In genomic region chr12:107138677-107139400, GRCm38 (mm10) we compare ENCODE assay signal across 21 mouse cellular contexts.
DNase-seq lines count a peak whose midpoint lies in the region; ATAC-seq and TF ChIP-seq lines count a peak whose summit lies in the region.
"Had no signal": no experiment of that assay in that cellular context is flagged by ENCODE, and none has a peak within 500 bp of the region (broad histone marks: within the 10 kb centered on the region; RNA-seq: fewer than 3 reads in every experiment).

No protein-coding gene starts in this region.

- H3K27me3 ChIP-seq in heart, postnatal 0 days (ENCODE audit: control insufficient read depth, insufficient read depth, low read length): no peaks in the 10 kb centered on the region
- H3K27me3 ChIP-seq in forebrain, postnatal 0 days (ENCODE audit: insufficient read depth, low read length): no peaks in the 10 kb centered on the region
- H3K27me3 ChIP-seq in forebrain, embryonic 11.5 days (ENCODE audit: control insufficient read depth, insufficient read depth, low read length): no peaks in the 10 kb centered on the region
- H3K27me3 ChIP-seq: embryonic facial prominence, embryonic 12.5 days; limb, embryonic 12.5 days; lung, embryonic 15.5 days; midbrain, embryonic 13.5 days had no signal

- WGBS in heart, postnatal 0 days: 84% methylated on average over 8 of the region's 8 CpGs
- 81% methylated on average over 8 of the region's 8 CpGs for WGBS in forebrain, postnatal 0 days
- WGBS in forebrain, embryonic 11.5 days: 94% methylated on average over 8 of the region's 8 CpGs

- no peak for TF ChIP-seq EP300 in heart, postnatal 0 days (IDR thresholded peaks at IDR 0.05; ENCODE audit: low read depth)

- DNase-seq in heart, postnatal 0 days (ENCODE audit: low spot score): no peak
- no peak for DNase-seq in heart, adult 8-10 months (ENCODE audit: low spot score)
- DNase-seq in CD4-positive, CD25-positive, alpha-beta regulatory T cell, adult 2 months (ENCODE audit: low read depth, low spot score): peak; percentile 84
- DNase-seq in naive thymus-derived CD4-positive, alpha-beta T cell, adult 2 months (ENCODE audit: low read depth): peak; percentile 82
- peak; percentile 82 for DNase-seq in thymus, postnatal 25 days
- DNase-seq in forebrain, postnatal 0 days: no peak
- no peak for DNase-seq in forebrain, embryonic 11.5 days (ENCODE audit: low spot score)
- DNase-seq: adrenal gland, adult 2 months; cerebellum, postnatal 10 days; kidney, adult 11 months had no signal

- no peaks in the 10 kb centered on the region for H3K9me3 ChIP-seq in heart, postnatal 0 days (replicated peaks; ENCODE audit: control insufficient read depth, low read length)
- H3K9me3 ChIP-seq in forebrain, postnatal 0 days (ENCODE audit: low read length): no peaks in the 10 kb centered on the region
- H3K9me3 ChIP-seq in forebrain, embryonic 11.5 days (ENCODE audit: control insufficient read depth, low read length): no peaks in the 10 kb centered on the region
- H3K9me3 ChIP-seq: embryonic facial prominence, embryonic 12.5 days; limb, embryonic 12.5 days; lung, embryonic 15.5 days; midbrain, embryonic 13.5 days; neural tube, embryonic 13.5 days had no signal

- no peak for ATAC-seq in heart, postnatal 0 days (ENCODE audit: insufficient read depth, low read depth)
- no peak for ATAC-seq in forebrain, postnatal 0 days
- no peak for ATAC-seq in forebrain, embryonic 11.5 days (replicated peaks; ENCODE audit: low FRiP score)
- ATAC-seq: forebrain, embryonic 14.5 days; hindbrain, embryonic 16.5 days; midbrain, embryonic 13.5 days had no signal

- H3K27ac ChIP-seq in heart, postnatal 0 days (ENCODE audit: low read depth): peak overlapping the region; percentile 48; the same call in 1 of the 2 replicates
- no peak overlapping the region for H3K27ac ChIP-seq in forebrain, postnatal 0 days (ENCODE audit: low read depth, low read length)
- no peak overlapping the region for H3K27ac ChIP-seq in forebrain, embryonic 11.5 days (ENCODE audit: low read depth, low read length)
- H3K27ac ChIP-seq: embryonic facial prominence, embryonic 12.5 days; limb, embryonic 12.5 days; liver, embryonic 14.5 days; lung, embryonic 15.5 days; midbrain, embryonic 13.5 days; neural tube, embryonic 13.5 days; stomach, postnatal 0 days had no signal

- H3K36me3 ChIP-seq in heart, postnatal 0 days (replicated peaks; ENCODE audit: control insufficient read depth, insufficient read depth, low read length): no peaks in the 10 kb centered on the region
- H3K36me3 ChIP-seq in forebrain, postnatal 0 days (ENCODE audit: insufficient read depth): no peaks in the 10 kb centered on the region
- no peaks in the 10 kb centered on the region for H3K36me3 ChIP-seq in forebrain, embryonic 11.5 days (ENCODE audit: control insufficient read depth, insufficient read depth, low read length)
- H3K36me3 ChIP-seq: embryonic facial prominence, embryonic 12.5 days; limb, embryonic 12.5 days; lung, embryonic 15.5 days; midbrain, embryonic 13.5 days; neural tube, embryonic 13.5 days had no signal

- no peak overlapping the region for H3K9ac ChIP-seq in heart, postnatal 0 days (replicated peaks; ENCODE audit: low read depth, low read length)
- no peak overlapping the region for H3K9ac ChIP-seq in forebrain, postnatal 0 days
- H3K9ac ChIP-seq in forebrain, embryonic 11.5 days (ENCODE audit: low read length): no peak overlapping the region
- H3K9ac ChIP-seq: embryonic facial prominence, embryonic 12.5 days; limb, embryonic 12.5 days; liver, embryonic 14.5 days; lung, embryonic 15.5 days; midbrain, embryonic 13.5 days; neural tube, embryonic 13.5 days had no signal

- no peaks in the 10 kb centered on the region for H3K4me1 ChIP-seq in heart, postnatal 0 days (ENCODE audit: control insufficient read depth, insufficient read depth)
- H3K4me1 ChIP-seq in forebrain, postnatal 0 days (ENCODE audit: insufficient read depth): no peaks in the 10 kb centered on the region
- no peaks in the 10 kb centered on the region for H3K4me1 ChIP-seq in forebrain, embryonic 11.5 days (replicated peaks; ENCODE audit: control insufficient read depth, insufficient read depth, low read length)
- H3K4me1 ChIP-seq: embryonic facial prominence, embryonic 12.5 days; limb, embryonic 12.5 days; lung, embryonic 15.5 days; neural tube, embryonic 13.5 days had no signal

- no peak overlapping the region for H3K4me2 ChIP-seq in heart, postnatal 0 days (ENCODE audit: low read depth, low read length)
- H3K4me2 ChIP-seq in forebrain, postnatal 0 days (ENCODE audit: low read depth): no peak overlapping the region
- no peak overlapping the region for H3K4me2 ChIP-seq in forebrain, embryonic 11.5 days (ENCODE audit: low read depth, low read length, severe bottlenecking)
- H3K4me2 ChIP-seq: embryonic facial prominence, embryonic 12.5 days; heart, embryonic 11.5 days; limb, embryonic 12.5 days; lung, embryonic 15.5 days; midbrain, embryonic 13.5 days; neural tube, embryonic 13.5 days had no signal

- no peak overlapping the region for H3K4me3 ChIP-seq in heart, postnatal 0 days (ENCODE audit: low read depth, low read length)
- H3K4me3 ChIP-seq in forebrain, postnatal 0 days (ENCODE audit: low read depth, low read length): no peak overlapping the region
- H3K4me3 ChIP-seq in forebrain, embryonic 11.5 days (ENCODE audit: low read depth, low read length): no peak overlapping the region
- H3K4me3 ChIP-seq: embryonic facial prominence, embryonic 12.5 days; erythroblast, embryonic 14.5 days; limb, embryonic 12.5 days; lung, embryonic 15.5 days; midbrain, embryonic 13.5 days; neural tube, embryonic 13.5 days had no signal

- no peak for TF ChIP-seq CTCF in heart, postnatal 0 days (IDR thresholded peaks at IDR 0.05; ENCODE audit: low read depth)
- TF ChIP-seq CTCF in forebrain, postnatal 0 days (IDR thresholded peaks at IDR 0.05; ENCODE audit: low read depth): no peak

Comparison
In these comparisons a context has a peak if more than half of its experiments do, and no peak if none do; other contexts are left out.
1. DNase-seq: peak in CD4-positive, CD25-positive, alpha-beta regulatory T cell, adult 2 months (single experiment), naive thymus-derived CD4-positive, alpha-beta T cell, adult 2 months (single experiment) and thymus, postnatal 25 days (single experiment); none in heart, postnatal 0 days (single experiment), heart, adult 8-10 months (single experiment), forebrain, postnatal 0 days (single experiment) and forebrain, embryonic 11.5 days (single experiment).